Mouse (Mus musculus) thymus, adult 2 months (tissue): Measurements from ENCODE around the gene Gbp2b. TPM values are rescaled to one million over a fixed set of nuclear protein-coding genes. Genes with fewer than 3 reads are reported as not detected.

Source experiments
- DNase-seq: peaks from one replicate; pipeline ENCODE4 v3.0.0; 2021
- H3K27ac ChIP-seq: fragments of 200-500 bp; 2 replicates; pipeline ENCODE4 v1.5.1; 2012; ENCODE audit warnings: low read length, control low read depth; ENCODE audit not compliant: control insufficient read depth, insufficient read depth
- H3K27me3 ChIP-seq: fragments of 200-500 bp; 2 replicates; pipeline ENCODE4 v1.6.1; 2012; ENCODE audit warnings: mild to moderate bottlenecking, low read length, moderate library complexity, mixed read lengths; ENCODE audit not compliant: control insufficient read depth, insufficient read depth
- H3K36me3 ChIP-seq: fragments of 200-500 bp; 2 replicates; pipeline ENCODE4 v1.6.1; 2012; ENCODE audit warnings: mild to moderate bottlenecking, low read length, moderate library complexity; ENCODE audit not compliant: control insufficient read depth, insufficient read depth
- H3K4me1 ChIP-seq: fragments of 200-500 bp; replicated peaks from 2 replicates; pipeline ENCODE4 v1.6.1; 2012; ENCODE audit warnings: low read length; ENCODE audit not compliant: control insufficient read depth, insufficient read depth
- H3K4me3 ChIP-seq: fragments of 200-500 bp; 2 replicates; pipeline ENCODE4 v1.5.1; 2012; ENCODE audit warnings: mild to moderate bottlenecking, low read length, control low read depth, moderate library complexity; ENCODE audit not compliant: control insufficient read depth, insufficient read depth
- CTCF ChIP-seq: fragments of 200-500 bp; IDR thresholded peaks from 2 replicates; pipeline ENCODE4 v1.5.1; 2012; ENCODE audit warnings: mild to moderate bottlenecking, control low read depth, low read length, moderate library complexity, borderline replicate concordance; ENCODE audit not compliant: control insufficient read depth, poor library complexity, insufficient read depth; ENCODE audit errors: extremely low read depth
- POLR2A ChIP-seq: fragments of 200-500 bp; IDR thresholded peaks from 2 replicates; pipeline ENCODE4 v1.6.1; 2012; ENCODE audit warnings: mild to moderate bottlenecking, low read length, control low read depth, moderate library complexity; ENCODE audit not compliant: control insufficient read depth, poor library complexity, insufficient read depth; ENCODE audit errors: extremely low read depth
- WGBS: fragments of 180-500 bp; shearing (Covaris S2); methylation state at CpG from one replicate; pipeline ENCODE4 v1.1.7; 2018; 5-methylcytosine and 5-hydroxymethylcytosine counted together
- polyA plus RNA-seq: library from polyadenylated mRNA; depleted of rRNA; stranded (reverse); fragments of >200 nt; gene quantifications from 2 replicates; pipeline ENCODE4 v1.2.3, GENCODE M21; 2012; rRNA removed

Gene Gbp2b
- polyA plus RNA-seq, result 0.10 and 0.12 TPM in 2 replicates

- H3K27ac ChIP-seq, result no peak within 1 kb of the TSS
- no peaks in the 10 kb centered on the region for H3K36me3 ChIP-seq
- no peaks in the 10 kb centered on the region for H3K4me1 ChIP-seq
- 92% methylated on average over 1 of the region's 1 CpGs for WGBS
- no peak for DNase-seq
- no peaks in the 10 kb centered on the region for H3K27me3 ChIP-seq
- TF ChIP-seq CTCF (no peak), POLR2A (no peak)
- no peak within 1 kb of the TSS for H3K4me3 ChIP-seq
Observed at GRCm38 (mm10) chr3:142594547-142594946, at the start of gene Gbp2b. Gene Gbp2b, plus strand, starts transcription at chr3:142594847.

GRCm38 (mm10) chr3:142546690-142547089, 48.0 kb upstream of the Gbp2b start:
- 28% methylated on average over 3 of the region's 3 CpGs for WGBS
- Histone ChIP-seq H3K36me3 (peaks cover 38% of the 10 kb centered on the region), H3K4me3 (no peak overlapping the region), H3K27ac (no peak overlapping the region), H3K27me3 (no peaks in the 10 kb centered on the region), H3K4me1 (no peaks in the 10 kb centered on the region)
- TF ChIP-seq POLR2A (no peak), CTCF (no peak)
- DNase-seq, result no peak

GRCm38 (mm10) chr3:142550052-142550676, 44.5 kb upstream of the Gbp2b start:
- WGBS, result 90% methylated on average over 3 of the region's 3 CpGs
- DNase-seq, result no peak
- Histone ChIP-seq H3K27ac (no peak overlapping the region), H3K36me3 (peaks cover 22% of the 10 kb centered on the region), H3K27me3 (no peaks in the 10 kb centered on the region), H3K4me3 (no peak overlapping the region), H3K4me1 (0 out of 2 replicates have a peak, but pooled peaks cover 3% of the 10 kb centered on the region)
- no peak for TF ChIP-seq POLR2A
- no peak for TF ChIP-seq CTCF

- H3K27me3 ChIP-seq, result no peaks in the 10 kb centered on the region
- H3K4me1 ChIP-seq, result 0 out of 2 replicates have a peak, but pooled peaks cover 3% of the 10 kb centered on the region
- no peak for TF ChIP-seq CTCF
- TF ChIP-seq POLR2A, result no peak
- no peak overlapping the region for H3K4me3 ChIP-seq
- no peaks in the 10 kb centered on the region for H3K36me3 ChIP-seq
- DNase-seq, result no peak
- no peak overlapping the region for H3K27ac ChIP-seq
- 92% methylated on average over 1 of the region's 1 CpGs for WGBS
Observed at GRCm38 (mm10) chr3:142554601-142555000, 40.0 kb upstream of the Gbp2b start.

- H3K27me3 ChIP-seq, result no peaks in the 10 kb centered on the region
- H3K4me3 ChIP-seq, result no peak overlapping the region
- no peak overlapping the region for H3K27ac ChIP-seq
- WGBS, result 95% methylated on average over 11 of the region's 11 CpGs
- H3K36me3 ChIP-seq, result no peaks in the 10 kb centered on the region
- TF ChIP-seq POLR2A (no peak), CTCF (no peak)
- peaks cover 6% of the 10 kb centered on the region for H3K4me1 ChIP-seq
- no peak for DNase-seq
Observed at GRCm38 (mm10) chr3:142555623-142556022, 39.0 kb upstream of the Gbp2b start.

GRCm38 (mm10) chr3:142559632-142560228, 34.9 kb upstream of the Gbp2b start, which contains the start of gene Gbp3:
Gene Gbp3, plus strand, starts transcription at chr3:142560026.
- Histone ChIP-seq H3K4me1 (peaks cover 5% of the 10 kb centered on the region), H3K36me3 (no peaks in the 10 kb centered on the region), H3K27ac (peak within 1 kb of the TSS; percentile 71), H3K4me3 (peak within 1 kb of the TSS; percentile 49), H3K27me3 (no peaks in the 10 kb centered on the region)
- TF ChIP-seq CTCF, result no peak
- DNase-seq, result peak; percentile 27
- WGBS, result 30% methylated on average over 3 of the region's 3 CpGs
